Mouse (Mus musculus): ENCODE data around the gene Trim37. TPM values are rescaled to one million over a fixed set of nuclear protein-coding genes. Genes with fewer than 3 reads are reported as not detected.

The Trim37 gene
- 1 to 10 TPM; 3.5 to 5.7 (median 4.2) TPM for total RNA-seq (2022)

GRCm38 (mm10) chr11:87126824-87127816, at the start of gene Trim37:
TSS of gene Trim37 (plus strand) at chr11:87127077.
- peak; percentile 59 to 84 for DNase-seq (ENCODE audit: low spot score in 2 of 2)

- no peak for DNase-seq (ENCODE audit: low spot score in 2 of 2)
These were observed 43.2 kb upstream of the Trim37 start for GRCm38 (mm10) chr11:87083712-87084111.

- DNase-seq (ENCODE audit: low spot score in 2 of 2), result no peak
These were observed 41.4 kb upstream of the Trim37 start for GRCm38 (mm10) chr11:87085461-87085860.

GRCm38 (mm10) chr11:87086290-87086984, 40.4 kb upstream of the Trim37 start, which contains the start of gene Smg8:
TSS of gene Smg8 (minus strand) at chr11:87086774.
- peak; percentile 60 to 70 for DNase-seq (ENCODE audit: low spot score in 2 of 2)

GRCm38 (mm10) chr11:87087142-87087541, 39.7 kb upstream of the Trim37 start:
- no peak for DNase-seq (ENCODE audit: low spot score in 2 of 2)

- DNase-seq (ENCODE audit: low spot score in 2 of 2), result no peak
These were observed 18.5 kb upstream of the Trim37 start, which contains the start of gene Prr11 for GRCm38 (mm10) chr11:87108409-87108754. TSS of gene Prr11 (minus strand) at chr11:87108708.

GRCm38 (mm10) chr11:87108755-87109518, 17.9 kb upstream of the Trim37 start, which contains the start of gene Ska2:
TSS of gene Ska2 (plus strand) at chr11:87109234.
- peak; percentile 94 to 97 for DNase-seq (ENCODE audit: low spot score in 2 of 2)

GRCm38 (mm10) chr11:87109519-87110171, 17.2 kb upstream of the Trim37 start:
- DNase-seq (ENCODE audit: low spot score in 2 of 2), result peak in 1 of 2 experiments; percentile 6

- DNase-seq (ENCODE audit: low spot score in 2 of 2), result no peak
These were observed 16.5 kb upstream of the Trim37 start for GRCm38 (mm10) chr11:87110172-87110909.

- DNase-seq (ENCODE audit: low spot score in 2 of 2), result no peak
These were observed 5.0 kb upstream of the Trim37 start for GRCm38 (mm10) chr11:87121864-87122263.

GRCm38 (mm10) chr11:87125562-87125961, 1.3 kb upstream of the Trim37 start:
- no peak for DNase-seq (ENCODE audit: low spot score in 2 of 2)

- DNase-seq (ENCODE audit: low spot score in 2 of 2), result no peak
These were observed 525 bp upstream of the Trim37 start for GRCm38 (mm10) chr11:87126281-87126823.

GRCm38 (mm10) chr11:87136233-87136632, 9.4 kb downstream of the Trim37 start:
- DNase-seq (ENCODE audit: low spot score in 2 of 2), result no peak

GRCm38 (mm10) chr11:87158012-87158411, 31.1 kb downstream of the Trim37 start:
- DNase-seq (ENCODE audit: low spot score in 2 of 2), result no peak

- DNase-seq (ENCODE audit: low spot score in 2 of 2), result no peak
These were observed 35.8 kb downstream of the Trim37 start for GRCm38 (mm10) chr11:87162687-87163086.

- DNase-seq (ENCODE audit: low spot score in 2 of 2), result no peak
These were observed 36.9 kb downstream of the Trim37 start for GRCm38 (mm10) chr11:87163751-87164150.

GRCm38 (mm10) chr11:87173625-87174024, 46.7 kb downstream of the Trim37 start:
- DNase-seq (ENCODE audit: low spot score in 2 of 2), result no peak

- no peak for DNase-seq (ENCODE audit: low spot score in 2 of 2)
These were observed 48.2 kb downstream of the Trim37 start for GRCm38 (mm10) chr11:87175031-87175430.

GRCm38 (mm10) chr11:87212313-87212712, 85.4 kb downstream of the Trim37 start:
- no peak for DNase-seq (ENCODE audit: low spot score in 2 of 2)

GRCm38 (mm10) chr11:87222686-87223085, 95.8 kb downstream of the Trim37 start:
- no peak for DNase-seq (ENCODE audit: low spot score in 2 of 2)

Data from gastrocnemius, adult 8-10 months (tissue).